Mouse (Mus musculus) brain, embryonic 14.5 days (tissue): Measurements from ENCODE around the gene Lrp8.

Source experiments
- CTCF ChIP-seq: fragments of 200-500 bp; IDR thresholded peaks from 2 replicates; pipeline ENCODE4 v1.5.1; 2012; ENCODE audit warnings: inconsistent platforms, mild to moderate bottlenecking, moderate library complexity, borderline replicate concordance; ENCODE audit not compliant: insufficient read depth, insufficient read length; ENCODE audit errors: extremely low read depth
- POLR2A ChIP-seq: fragments of 200-500 bp; IDR thresholded peaks from 2 replicates; pipeline ENCODE4 v1.6.1; 2012; ENCODE audit warnings: mild to moderate bottlenecking, inconsistent platforms, borderline replicate concordance; ENCODE audit not compliant: poor library complexity, insufficient read depth, insufficient read length, severe bottlenecking; ENCODE audit errors: extremely low read depth

DNA sequence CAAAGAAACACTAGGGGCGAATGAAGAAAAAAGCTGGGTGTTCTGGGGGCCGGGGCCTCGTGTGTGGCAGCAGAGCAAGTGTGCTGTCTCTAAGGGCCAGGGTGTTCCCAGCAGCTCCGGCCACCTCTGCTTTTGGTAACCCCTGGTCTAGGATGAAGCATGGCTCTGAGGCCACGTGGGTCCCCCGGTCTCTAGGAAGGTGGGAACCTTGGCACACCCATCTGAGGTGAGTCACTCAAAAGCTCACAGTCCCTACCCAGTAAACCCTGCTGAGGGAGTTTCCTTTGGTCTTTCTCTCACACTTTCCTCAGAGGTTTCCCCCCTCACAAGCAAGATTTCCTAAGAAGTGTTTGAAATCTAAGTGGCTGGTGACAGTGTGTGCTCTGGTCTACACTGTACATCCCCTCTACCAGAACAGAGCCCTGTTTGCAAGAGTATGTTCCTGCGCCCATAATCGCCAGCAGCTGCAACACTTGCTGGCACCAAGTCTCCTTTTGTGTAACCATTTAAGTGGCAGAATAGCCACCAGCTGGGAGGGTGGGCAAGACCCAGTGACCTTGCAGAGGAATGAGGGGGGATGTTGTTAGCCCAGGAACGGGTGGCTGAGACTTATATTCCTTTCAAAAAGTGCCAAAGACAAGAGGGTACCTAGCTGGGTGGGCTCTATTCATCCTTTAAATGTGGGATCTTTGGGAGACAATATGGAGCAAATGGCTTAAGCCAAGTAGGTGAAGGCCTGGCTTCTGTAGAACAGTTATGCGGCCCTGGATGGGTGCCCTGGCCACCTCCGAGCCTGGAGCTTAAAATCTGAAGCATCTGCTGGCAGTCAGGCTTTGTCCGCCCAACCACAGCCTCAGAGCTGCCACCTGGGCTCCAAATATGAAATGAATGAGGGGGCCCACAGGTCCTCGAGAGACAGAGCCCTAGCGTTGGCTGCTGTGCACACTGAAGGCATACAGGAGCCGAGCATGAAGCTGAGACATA is 44.3 kb upstream of the Lrp8 start:
- no peak for TF ChIP-seq POLR2A
- no peak for TF ChIP-seq CTCF
